Mouse (Mus musculus) adrenal gland, adult 18-20 months (tissue): ENCODE measurements at regions not wholly inside any gene's neighbourhood (a gene's known extent, or its start where the extent isn't known, plus 50 kb on each side); places are given as distances from the start of the nearest gene placed in this dataset.

Source experiments
- DNase-seq, 2 experiments: peaks; one replicate each; pipeline ENCODE4 v3.0.0; 2021 to 2022; ENCODE audit warnings: low spot score in 2 of 2

DNA sequence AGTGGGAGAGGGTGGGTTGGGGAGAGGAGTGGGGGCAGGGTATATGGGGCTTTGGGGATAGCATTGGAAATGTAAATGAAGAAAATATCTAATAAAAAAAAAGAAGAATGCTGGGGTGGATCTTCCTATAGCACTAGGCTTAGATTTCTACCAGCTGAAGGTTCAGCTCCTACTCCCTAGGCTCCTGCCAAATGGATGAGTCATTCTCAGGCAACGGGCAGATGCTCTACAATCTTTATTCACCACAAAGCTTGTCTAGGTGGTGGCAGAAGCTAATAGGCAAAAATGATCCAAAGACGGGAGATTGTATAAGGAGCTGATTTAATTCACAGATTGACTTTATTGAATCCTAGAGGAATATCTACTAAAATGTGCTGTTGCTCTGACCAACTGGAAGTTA lies 211.6 kb upstream of the Fam98a start:
- no peak for DNase-seq

DNA sequence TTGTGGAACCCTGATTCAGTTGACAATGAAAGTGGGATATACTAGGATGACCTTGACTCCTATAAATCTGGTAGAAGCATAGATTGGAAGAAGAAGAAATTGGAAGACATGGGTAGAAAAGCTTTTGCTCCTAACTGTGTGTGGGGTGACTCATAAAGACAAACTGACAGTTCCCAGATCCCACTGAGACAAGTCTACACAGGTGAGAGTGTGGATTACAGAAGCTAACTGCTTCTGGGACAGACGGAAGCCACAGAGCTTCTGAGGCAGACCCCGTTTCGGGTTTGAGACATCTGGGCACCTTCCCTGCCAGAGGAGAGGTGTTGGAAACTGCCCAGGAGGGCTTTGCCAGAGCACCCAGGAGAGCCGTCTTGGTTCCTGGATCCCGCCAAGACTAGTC lies 204.7 kb upstream of the Fam98a start:
- no peak for DNase-seq

DNA sequence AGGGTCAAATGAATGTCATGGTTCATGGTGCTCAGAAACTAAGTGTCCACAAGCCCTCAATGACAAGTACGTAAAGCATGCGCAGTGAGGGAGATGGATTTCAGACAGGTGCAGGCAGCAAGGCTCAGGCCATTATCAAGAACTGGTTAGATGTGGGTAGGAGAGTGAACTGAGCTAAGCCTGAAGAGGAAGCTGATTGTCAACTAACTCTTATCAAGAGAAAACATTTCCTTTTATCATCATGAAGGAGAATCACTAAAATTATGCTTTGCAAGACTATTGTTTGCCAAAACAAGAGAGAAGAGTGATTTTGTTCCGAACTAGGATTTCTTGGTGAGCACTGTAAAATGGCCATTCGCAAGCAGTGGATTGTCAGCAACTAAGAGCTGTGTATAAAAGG lies 164.7 kb upstream of the Fam98a start:
- no peak for DNase-seq

DNA sequence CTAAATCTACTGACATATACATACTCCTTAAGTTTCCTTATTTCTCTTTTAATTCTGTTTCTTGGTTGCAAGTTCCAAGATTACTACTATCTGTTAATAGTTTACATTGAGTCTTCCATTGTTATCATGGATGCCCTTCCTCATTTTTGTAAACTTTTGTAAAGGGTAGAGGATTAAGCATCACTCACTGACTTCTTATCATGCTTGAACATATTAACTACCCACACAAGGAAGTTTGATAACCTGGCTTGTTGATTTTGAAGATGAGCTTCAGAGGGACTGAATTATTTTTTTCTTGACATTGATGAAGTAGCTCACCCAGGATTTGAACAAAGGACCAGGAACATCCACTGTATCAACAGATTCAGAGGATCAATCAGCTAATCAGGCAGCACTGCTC lies 162.8 kb upstream of the Fam98a start:
- no peak for DNase-seq

DNA sequence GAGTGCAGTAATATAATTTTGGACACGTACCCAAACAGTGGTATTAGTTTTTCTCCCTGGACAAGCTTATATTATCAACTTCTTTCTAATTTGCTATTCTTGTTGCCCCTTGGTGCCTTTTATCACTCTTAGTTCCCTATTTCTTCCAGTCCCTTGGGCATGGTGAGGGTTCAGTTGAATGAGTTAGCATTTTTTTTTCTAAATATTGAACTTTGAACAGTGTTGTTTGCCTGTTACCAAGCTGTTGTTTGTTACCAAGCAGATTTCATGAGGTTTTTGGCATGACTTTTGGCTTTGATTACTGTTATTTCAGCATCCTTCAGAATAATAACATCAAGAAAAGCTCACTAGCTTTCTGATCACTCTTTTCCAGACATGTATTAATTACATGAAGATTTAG lies 162.3 kb upstream of the Fam98a start:
- DNase-seq, result no peak

DNA sequence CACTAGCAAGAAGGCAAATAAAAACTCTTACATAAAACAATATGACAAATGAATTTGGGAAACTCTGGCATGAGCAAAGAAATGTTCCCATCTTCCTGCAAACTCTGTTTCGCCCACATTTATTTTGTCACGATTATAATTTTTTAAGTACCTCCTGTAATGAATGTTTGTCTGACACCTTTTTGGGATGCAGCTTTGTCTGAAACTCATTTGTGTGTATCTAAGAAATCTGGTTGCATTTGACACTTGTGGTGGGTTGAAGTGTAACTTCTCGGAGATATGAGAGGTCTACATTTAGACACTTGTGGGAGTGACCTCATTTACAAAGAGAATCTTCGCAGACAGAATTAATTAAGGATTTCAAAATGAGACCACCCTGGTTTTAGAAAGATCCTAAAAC lies 155.9 kb upstream of the Fam98a start:
- no peak for DNase-seq

DNA sequence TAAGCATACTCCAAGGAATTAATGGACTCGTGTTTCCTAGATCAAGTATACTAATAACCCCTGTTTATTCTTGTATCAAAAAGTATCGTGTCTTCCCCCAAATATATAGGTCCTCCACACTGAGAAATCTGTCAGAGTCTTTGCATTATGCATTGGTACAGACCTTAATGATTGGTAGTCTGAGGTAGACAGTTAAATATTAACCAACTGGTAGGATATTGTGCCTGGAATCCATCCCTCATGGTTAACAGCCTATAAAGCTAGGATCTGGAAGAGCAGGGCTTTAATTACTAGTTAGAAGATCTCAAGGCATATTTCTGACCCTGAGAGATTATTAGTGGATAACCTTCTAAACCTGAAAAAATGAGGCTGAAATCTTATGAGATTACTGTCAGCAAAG lies 153.6 kb upstream of the Fam98a start:
- DNase-seq, result no peak

DNA sequence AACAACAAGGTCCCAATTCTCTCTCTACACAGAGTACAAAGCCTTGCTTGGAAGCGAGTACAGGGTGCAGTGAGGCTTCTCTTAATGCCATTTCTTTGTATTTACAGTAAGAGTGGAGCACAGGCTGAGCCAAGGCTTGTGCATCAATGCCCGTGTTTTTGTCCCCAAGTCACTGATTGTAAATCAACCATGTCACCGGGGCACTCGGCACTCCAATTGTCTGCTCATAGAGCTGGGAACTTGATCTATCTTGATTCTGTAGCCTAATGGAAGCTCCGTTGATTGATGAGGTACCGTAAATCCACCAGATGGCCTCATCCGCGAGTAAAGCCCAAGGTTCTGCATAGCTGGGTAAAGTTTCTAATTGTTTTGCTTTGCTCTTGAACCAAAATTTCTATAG lies 152.1 kb upstream of the Fam98a start:
- DNase-seq, result no peak

DNA sequence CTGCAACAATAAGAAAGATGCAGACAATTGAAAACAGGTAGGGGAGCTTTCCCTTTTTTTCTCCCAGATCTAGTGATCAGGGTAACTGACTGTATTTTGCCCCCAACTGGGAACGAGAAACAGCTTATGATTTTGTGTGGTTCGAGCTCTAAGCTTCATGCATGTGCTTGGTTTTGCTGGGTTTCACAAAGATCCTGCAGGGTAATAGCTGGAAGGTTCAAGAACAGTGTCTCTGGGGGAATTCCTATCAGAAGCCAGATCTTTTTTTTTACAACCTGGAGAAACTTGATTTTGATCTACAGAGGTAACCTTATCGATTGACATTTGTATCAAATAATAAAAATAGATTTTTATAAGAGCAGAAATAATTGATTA lies 145.0 kb upstream of the Fam98a start:
- no peak for DNase-seq

DNA sequence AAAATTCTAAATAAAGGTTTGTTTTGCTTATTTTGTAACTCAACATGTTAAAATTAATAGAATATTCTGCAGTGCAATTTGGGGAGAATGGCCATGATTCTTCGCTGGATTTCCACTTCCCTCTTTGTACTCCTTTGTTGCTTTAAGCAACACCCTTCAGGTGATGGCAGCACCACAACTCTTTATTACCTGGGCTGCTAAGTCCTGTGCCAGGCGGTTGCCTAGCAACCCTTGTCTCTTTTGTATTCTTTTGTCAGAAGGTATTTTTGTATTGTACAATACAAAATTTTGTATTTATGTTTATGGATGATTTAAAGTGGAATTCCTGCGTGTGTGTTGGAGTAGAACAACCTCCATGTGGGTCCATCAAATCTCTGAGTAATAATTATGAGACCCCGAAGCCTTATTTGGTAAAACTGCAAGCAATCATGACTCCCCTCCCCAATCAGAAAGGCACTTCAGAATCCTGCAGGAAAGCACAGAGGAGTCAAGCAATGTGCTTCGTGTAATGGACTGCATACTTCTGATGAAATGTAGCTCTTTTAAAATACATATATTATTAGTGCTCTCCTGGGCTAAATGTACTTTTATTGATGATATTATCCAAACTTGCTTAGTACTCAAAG lies 144.5 kb upstream of the Fam98a start:
- no peak for DNase-seq

DNA sequence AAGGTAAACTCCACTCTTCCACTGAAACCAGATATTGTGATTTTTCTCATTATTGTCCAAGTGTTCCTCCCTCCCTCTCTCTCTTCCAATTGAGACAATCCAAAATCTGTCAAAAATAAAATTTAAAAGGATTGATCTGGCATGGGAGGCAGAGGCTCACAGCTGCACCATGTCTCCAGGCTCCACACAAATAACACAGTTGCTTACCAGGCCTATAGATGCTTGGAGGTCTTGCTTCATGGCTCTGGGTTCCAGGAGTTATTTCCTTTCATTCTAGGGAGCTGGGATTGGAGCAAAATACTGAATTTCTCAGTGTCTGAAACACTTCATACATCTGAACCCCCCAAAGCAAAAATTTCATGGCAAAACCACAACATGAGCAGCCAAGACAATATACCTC lies 134.2 kb upstream of the Fam98a start:
- no peak for DNase-seq

DNA sequence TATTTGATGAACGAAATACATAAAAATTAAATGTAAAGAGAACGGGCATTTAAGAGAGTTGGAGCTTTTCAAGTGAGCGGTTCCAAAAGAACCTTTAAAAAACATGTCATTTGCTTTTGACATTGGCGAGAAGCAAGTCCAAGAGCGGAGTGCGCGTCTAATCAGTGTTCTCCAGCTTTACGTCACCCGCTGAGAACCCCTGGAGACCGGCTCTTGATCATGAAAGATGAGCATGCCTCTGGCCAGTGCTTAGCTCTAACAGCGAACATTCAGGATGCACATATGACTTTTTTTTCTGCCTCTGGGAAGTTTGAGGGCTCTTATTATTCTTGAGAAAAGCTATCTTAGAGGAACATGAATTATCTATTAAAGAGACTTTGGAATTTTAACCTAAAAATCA lies 95.2 kb upstream of the Fam98a start:
- DNase-seq, result no peak

DNA sequence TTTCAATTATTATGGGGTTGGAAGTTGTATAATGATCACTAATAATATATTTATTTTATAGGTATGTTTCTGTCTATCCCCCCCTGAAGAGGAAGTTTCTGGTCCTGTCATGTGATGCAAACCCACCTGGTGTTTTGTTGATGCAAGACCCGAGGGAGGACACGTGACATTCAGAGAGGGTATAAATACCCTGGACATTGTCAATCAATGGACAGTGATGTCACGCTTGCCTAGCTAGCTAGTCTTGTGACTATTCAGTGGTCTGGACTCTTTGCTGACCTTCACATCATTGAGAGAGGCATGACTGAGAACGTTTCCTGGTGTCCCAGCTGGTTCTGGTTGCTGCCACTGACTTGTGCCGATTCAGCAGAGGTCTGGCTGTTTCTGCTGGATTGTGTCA lies 93.0 kb upstream of the Fam98a start:
- no peak for DNase-seq

DNA sequence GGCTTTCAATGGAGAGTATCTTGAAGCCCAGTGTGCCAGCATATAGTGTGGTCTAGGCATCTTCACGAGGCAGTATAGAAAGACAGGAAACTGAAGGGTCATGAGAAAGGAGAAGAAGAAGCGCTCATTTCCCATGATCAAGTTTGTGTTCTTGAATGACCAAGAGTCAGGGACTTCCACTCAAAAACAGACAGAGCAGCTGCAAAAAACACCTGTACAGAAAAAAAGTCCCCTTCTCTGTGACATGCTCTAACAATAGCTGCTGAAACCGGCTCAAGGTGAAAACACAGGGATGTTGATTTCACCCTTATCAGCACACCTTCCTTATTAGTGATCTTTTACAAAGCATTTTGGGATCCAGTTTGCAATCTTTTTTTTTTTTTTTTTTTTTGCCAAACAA lies 90.6 kb upstream of the Fam98a start:
- no peak for DNase-seq

DNA sequence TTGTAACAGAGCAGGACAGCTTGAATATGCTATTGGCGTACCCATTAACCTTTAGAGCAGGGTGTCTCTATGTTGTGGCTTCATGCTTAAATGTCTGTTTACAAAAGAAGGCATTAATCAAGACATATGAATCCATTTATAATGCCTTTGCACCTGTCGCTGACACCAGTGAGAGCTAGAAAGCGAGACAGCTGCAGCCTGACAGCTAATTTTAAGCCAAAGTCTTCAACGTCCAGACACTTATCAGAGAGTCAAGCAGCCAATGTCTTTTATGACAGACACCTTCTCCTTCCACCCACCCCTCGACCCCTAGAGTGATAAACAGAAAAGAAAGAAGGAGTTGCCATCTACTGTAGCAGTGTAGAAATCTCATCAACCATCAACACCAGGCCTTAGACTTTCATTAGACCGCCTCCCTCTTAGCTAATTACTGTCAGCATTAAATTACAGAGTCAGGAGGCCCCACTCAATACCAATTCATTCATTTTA lies 89.3 kb upstream of the Fam98a start:
- DNase-seq, result no peak

DNA sequence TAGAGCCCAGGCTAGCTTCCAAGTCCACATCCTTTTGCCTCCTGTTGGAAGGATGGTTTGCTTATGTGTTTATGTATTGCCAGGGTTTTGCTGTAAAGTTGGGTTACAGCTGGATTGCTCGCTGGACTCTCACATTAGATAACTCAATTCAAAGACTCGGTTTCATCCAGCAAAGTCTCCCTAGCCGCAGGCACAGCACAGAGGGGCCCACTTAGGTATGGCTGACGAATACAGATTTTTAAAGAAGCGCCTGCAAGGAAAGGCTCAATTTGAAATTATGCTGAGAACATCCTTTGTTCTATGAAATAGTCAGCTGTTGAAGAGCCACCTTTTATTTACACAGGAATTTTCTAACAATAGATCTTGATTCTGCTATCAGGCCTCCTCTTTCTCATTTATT lies 88.8 kb upstream of the Fam98a start:
- no peak for DNase-seq

DNA sequence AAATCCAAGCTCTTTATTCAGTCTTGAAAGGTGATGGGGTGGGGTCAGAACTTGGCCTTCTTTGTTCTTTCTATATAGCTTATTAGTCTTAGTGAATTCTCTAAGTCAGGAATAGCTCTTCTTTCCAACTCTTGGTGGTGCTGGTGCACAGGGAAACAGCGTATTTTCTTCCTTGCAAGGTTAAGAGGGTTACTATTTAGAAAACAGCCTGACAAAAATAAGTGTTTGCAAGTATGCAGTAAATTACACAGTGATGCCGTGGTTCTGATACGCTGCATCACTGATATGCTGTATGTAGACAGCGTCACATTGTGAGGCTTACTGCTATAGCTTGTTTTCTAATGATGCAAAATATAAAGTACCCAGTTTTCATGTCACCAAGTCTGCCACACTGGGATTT lies 78.1 kb upstream of the Fam98a start:
- no peak for DNase-seq

DNA sequence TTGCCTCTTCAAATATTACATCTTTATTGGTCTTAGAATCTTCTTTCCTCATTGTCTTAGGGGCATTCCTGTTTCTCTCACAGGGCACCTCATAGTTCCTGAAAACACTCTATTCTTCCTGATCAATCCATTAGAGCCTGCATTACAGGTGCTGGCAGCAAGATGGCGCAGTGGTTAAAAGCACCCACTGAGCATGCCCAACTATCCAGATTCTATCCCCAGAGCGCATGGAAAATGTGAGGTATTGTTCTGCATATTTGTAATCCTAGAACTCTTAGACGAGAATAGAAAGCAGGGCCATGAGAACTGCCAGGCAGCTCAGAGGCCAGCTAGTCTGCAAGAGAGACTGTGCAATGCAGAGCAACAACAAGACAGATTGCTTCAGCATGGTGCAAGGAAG lies 67.7 kb upstream of the Fam98a start:
- no peak for DNase-seq

DNA sequence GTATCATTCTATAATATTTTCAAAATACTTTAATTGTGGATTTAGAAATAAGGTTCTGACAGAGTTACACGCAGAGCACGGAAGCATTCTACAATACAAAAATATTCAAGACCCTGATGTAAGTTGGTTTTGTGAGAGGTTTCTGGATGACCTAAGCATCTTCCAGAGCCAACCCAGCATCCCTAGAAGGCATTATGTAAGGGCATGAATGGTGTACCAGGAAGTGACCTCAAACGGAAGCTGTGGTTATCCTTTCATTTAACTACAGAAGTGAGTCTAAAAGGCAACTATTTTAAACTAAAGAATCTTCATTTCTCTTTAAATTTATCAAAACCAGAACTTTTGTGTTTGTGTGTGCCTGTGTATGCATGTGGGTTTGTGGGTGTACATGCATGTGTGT lies 66.8 kb upstream of the Fam98a start:
- DNase-seq, result no peak

DNA sequence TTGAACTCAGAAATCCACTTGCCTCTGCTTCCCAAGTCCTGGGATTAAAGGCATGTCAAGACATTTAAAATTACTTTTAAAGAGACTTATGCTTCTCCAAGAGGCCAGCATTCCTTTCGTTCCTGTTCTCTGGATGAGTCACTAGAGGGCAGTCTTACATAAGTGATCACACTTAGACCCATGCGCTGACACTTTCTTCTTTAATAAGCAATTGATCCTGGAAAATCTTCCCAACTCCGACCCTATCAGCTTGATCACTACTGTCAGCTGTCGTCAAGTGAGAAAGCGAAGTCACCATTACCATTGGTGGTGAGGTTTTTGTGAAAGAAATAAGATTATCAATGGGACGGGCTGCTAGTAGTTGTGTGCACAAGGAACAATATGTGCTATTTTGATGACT lies 65.5 kb upstream of the Fam98a start:
- peak in 1 of 2 experiments; percentile 2 for DNase-seq

DNA sequence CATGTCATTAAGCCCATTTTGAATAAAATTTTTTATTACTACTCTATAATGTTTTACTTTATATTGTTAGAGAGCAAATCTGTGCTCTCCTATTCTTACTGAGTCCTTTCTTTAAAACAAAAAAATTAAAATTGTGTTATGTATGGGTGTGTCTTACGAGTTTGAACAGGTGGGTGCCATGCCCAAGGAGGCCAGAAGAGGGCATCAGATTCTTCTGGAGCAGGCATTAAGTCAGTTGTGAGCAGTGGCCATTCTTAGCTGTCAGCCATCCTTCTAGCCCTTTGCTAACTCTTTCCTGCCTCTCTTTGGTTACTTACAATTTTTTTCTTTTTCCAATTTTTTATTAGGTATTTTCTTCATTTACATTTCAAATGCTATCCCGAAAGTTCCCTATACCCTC lies 63.6 kb upstream of the Fam98a start:
- DNase-seq, result peak in 1 of 2 experiments; percentile 9

DNA sequence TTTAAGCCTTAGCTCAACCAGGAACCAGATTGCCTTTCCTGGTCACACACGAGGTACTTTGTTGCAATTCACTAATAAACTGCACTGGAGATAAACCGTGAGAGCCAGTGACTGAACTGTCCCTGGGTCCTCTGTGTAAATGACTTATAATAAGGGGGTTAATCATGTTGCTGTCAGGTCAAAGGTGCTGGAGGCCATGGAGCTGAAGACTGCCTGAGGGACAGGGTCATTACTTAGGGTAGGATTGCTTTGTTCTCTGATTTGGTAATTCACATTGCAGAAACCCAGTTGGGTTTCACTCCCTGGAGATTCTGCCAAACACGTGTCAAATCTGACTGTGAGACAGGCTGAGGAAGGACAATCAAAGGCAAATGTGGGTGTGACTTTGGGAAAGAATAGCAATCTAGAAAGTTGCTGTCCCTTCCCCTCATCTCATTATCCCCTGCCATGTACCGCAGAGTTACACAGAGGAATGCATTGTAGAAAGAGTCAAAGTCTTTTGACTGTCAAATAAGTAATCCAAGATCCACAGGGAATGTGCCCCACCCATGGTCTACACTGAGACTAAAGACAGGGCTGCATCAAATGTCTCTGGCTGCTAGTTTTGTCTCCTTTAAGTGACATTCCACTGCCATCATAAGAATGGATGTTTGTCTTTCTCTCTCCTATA lies 51.8 kb upstream of the Fam98a start:
- no peak for DNase-seq
